Mouse (Mus musculus): Measurements from ENCODE around the gene Nucks1. TPM values are rescaled to one million over a fixed set of nuclear protein-coding genes. Genes with fewer than 3 reads are reported as not detected.

Gene Nucks1
- total and polyA plus RNA-seq, 2 experiments from 2014 or later, result 56.4 to 159 TPM

DNA sequence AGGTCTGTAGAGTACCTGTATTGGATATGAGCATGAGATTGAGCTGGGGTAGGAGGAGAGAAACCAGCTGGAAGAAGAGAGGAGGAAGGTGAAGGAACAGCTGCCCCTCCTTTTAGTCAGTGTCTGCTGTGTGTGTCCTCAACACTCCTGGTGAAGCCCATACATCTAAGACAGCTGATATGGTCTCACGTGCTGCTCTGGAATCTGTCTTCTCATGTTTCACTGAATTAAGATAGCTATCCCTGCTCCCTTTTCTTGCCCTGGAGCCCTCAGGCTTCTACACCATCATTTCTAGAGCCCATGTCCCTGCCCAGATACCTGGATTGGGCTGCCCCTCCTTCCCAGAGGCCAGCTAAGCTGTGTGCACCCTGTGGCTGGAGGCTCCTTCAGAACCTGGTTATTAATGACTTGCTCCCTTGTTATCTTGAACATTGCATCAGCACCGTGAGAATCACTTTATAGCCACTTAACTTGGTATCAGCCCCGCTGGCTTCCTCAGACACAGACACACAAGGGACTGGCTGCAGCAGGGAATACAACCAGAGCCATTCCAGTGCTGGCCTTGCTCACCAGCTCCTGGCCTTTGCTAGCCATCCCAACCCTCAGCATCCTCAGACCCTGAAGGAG lies 44.9 kb downstream of the Nucks1 start:
- Histone ChIP-seq H3K4me2 (ENCODE audit: low read depth) (no peak overlapping the region), H3K4me3 (ENCODE audit: low read depth, low read length) (no peak overlapping the region), H3K36me3 (ENCODE audit: insufficient read depth) (no peaks in the 10 kb centered on the region), H3K9ac (no peak overlapping the region), H3K4me1 (ENCODE audit: insufficient read depth) (no peaks in the 10 kb centered on the region), H3K27ac (ENCODE audit: low read depth, low read length) (no peak overlapping the region), H3K9me3 (ENCODE audit: low read length) (no peaks in the 10 kb centered on the region), H3K27me3 (ENCODE audit: insufficient read depth, low read length) (no peaks in the 10 kb centered on the region)
- WGBS, result 68% methylated on average over 3 of the region's 3 CpGs
- no peak for DNase-seq
- no peak for ATAC-seq
- no peak for TF ChIP-seq CTCF (IDR thresholded peaks at IDR 0.05; ENCODE audit: low read depth)

DNA sequence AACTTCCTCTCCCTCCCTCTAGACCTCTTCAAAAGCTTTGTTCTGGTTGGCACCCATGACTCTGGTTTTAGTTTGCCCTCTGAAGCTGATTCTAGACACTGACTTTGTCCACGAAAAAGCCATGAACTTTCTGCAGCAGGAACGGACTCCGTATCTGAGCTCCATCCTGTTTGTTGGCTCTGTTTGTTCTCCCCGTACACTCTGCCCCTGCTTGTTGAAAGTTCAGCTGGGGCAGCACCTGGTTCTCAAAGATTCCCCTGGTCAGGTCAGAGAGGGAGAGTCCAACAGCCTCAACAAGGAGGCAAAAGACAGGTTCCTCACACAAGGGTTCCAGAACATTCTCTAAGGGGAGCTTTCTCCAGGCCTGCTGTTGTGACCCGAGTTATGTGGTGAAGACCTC lies 47.1 kb downstream of the Nucks1 start:
- Histone ChIP-seq H3K27ac (ENCODE audit: low read depth, low read length) (no peak overlapping the region), H3K9me3 (ENCODE audit: low read length) (no peaks in the 10 kb centered on the region), H3K27me3 (ENCODE audit: insufficient read depth, low read length) (no peaks in the 10 kb centered on the region), H3K4me3 (ENCODE audit: low read depth, low read length) (no peak overlapping the region), H3K4me2 (ENCODE audit: low read depth) (no peak overlapping the region), H3K9ac (no peak overlapping the region), H3K36me3 (ENCODE audit: insufficient read depth) (no peaks in the 10 kb centered on the region), H3K4me1 (ENCODE audit: insufficient read depth) (no peaks in the 10 kb centered on the region)
- DNase-seq, result no peak
- 92% methylated on average over 5 of the region's 5 CpGs for WGBS
- TF ChIP-seq CTCF (IDR thresholded peaks at IDR 0.05; ENCODE audit: low read depth), result no peak
- ATAC-seq, result no peak

GRCm38 (mm10) chr1:131961004-131961403 lies 50.7 kb downstream of the Nucks1 start:
- Histone ChIP-seq H3K4me1 (ENCODE audit: insufficient read depth) (peaks cover 6% of the 10 kb centered on the region; the same call in 1 of the 2 replicates), H3K4me3 (ENCODE audit: low read depth, low read length) (no peak overlapping the region), H3K36me3 (ENCODE audit: insufficient read depth) (no peaks in the 10 kb centered on the region), H3K27ac (ENCODE audit: low read depth, low read length) (no peak overlapping the region), H3K9me3 (ENCODE audit: low read length) (no peaks in the 10 kb centered on the region), H3K9ac (no peak overlapping the region), H3K4me2 (ENCODE audit: low read depth) (no peak overlapping the region), H3K27me3 (ENCODE audit: insufficient read depth, low read length) (peaks cover 8% of the 10 kb centered on the region; the same call in 1 of the 2 replicates)
- WGBS, result 62% methylated on average over 2 of the region's 2 CpGs
- no peak for TF ChIP-seq CTCF (IDR thresholded peaks at IDR 0.05; ENCODE audit: low read depth)
- no peak for ATAC-seq
- no peak for DNase-seq

DNA sequence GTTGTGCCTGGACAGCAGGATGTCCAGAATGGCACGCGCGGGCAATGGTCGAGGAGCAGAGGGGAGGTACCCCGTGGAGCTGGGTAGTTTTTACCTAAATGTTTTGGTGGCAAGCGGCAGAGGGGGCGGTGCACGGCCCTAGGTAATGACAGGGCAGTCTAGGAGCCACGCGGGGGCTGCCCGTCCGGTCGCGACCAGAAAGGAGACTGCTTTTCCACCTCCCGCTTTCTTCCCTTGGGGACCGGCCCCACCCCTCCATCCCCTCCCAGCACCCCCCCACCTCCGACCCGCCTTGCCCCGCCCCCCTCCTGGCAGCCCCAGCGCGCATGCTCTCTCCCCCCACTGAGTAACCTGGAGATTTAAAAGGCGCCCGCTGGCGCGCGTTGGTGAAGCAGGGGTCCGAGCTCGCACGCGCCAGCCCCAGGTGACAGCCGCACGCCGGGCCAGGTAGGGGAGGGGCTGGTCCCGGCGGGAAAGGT lies 52.3 kb downstream of the Nucks1 start, which contains the start of gene Slc45a3:
Slc45a3 (plus strand) TSS at position 362 of the 479 bp plus-strand sequence.
- H3K27me3 ChIP-seq (ENCODE audit: insufficient read depth, low read length), result peaks cover 8% of the 10 kb centered on the region; the same call in 1 of the 2 replicates
- DNase-seq (peak; percentile 27), ATAC-seq (peak; percentile 74)
- WGBS, result under 1% methylated on average over 33 of the region's 35 CpGs
- no peak within 1 kb of the TSS for H3K27ac ChIP-seq (ENCODE audit: low read depth, low read length)
- no peak for TF ChIP-seq CTCF (IDR thresholded peaks at IDR 0.05; ENCODE audit: low read depth)
- H3K9ac ChIP-seq, result peak within 1 kb of the TSS; percentile 48
- H3K4me2 ChIP-seq (ENCODE audit: low read depth), result peak within 1 kb of the TSS; percentile 98
- H3K4me3 ChIP-seq (ENCODE audit: low read depth, low read length), result peak within 1 kb of the TSS; percentile 72
- no peaks in the 10 kb centered on the region for H3K36me3 ChIP-seq (ENCODE audit: insufficient read depth)
- H3K9me3 ChIP-seq (ENCODE audit: low read length), result no peaks in the 10 kb centered on the region
- H3K4me1 ChIP-seq (ENCODE audit: insufficient read depth), result peaks cover 6% of the 10 kb centered on the region; the same call in 1 of the 2 replicates

GRCm38 (mm10) chr1:131963085-131963951 lies 53.0 kb downstream of the Nucks1 start:
- Histone ChIP-seq H3K9ac (peak overlapping the region; percentile 48), H3K4me1 (ENCODE audit: insufficient read depth) (peaks cover 6% of the 10 kb centered on the region; the same call in 1 of the 2 replicates), H3K36me3 (ENCODE audit: insufficient read depth) (no peaks in the 10 kb centered on the region), H3K27ac (ENCODE audit: low read depth, low read length) (no peak overlapping the region), H3K4me3 (ENCODE audit: low read depth, low read length) (peak overlapping the region; percentile 72), H3K9me3 (ENCODE audit: low read length) (no peaks in the 10 kb centered on the region), H3K4me2 (ENCODE audit: low read depth) (peak overlapping the region; percentile 98), H3K27me3 (ENCODE audit: insufficient read depth, low read length) (peaks cover 8% of the 10 kb centered on the region; the same call in 1 of the 2 replicates)
- DNase-seq, result peak; percentile 33
- 1% methylated on average over 74 of the region's 76 CpGs for WGBS
- ATAC-seq, result peak; percentile 67
- TF ChIP-seq CTCF (IDR thresholded peaks at IDR 0.05; ENCODE audit: low read depth), result no peak

DNA sequence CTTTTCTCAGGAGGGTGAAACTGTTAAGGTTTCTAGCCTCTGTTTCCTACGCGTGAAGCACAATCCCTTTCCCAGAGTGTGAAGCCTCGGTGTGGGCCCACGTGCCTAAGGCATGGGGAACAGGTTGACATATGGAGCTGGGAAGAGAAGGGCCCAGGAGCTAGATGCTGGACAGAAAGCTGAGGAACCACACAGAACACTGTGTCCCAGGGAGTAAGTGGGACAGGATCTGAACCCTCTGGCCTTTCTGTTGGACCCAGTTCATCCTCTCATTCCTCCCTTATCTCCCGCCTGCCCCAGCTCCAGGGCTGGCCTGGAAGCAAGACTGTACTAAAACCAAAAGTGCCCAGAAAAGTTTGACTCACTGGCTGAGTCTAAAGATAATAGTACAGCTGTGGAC lies 53.8 kb downstream of the Nucks1 start:
- H3K4me1 ChIP-seq (ENCODE audit: insufficient read depth), result peaks cover 6% of the 10 kb centered on the region; the same call in 1 of the 2 replicates
- no peak overlapping the region for H3K9ac ChIP-seq
- no peak for TF ChIP-seq CTCF (IDR thresholded peaks at IDR 0.05; ENCODE audit: low read depth)
- ATAC-seq (no peak), DNase-seq (no peak)
- H3K9me3 ChIP-seq (ENCODE audit: low read length), result no peaks in the 10 kb centered on the region
- no peak overlapping the region for H3K27ac ChIP-seq (ENCODE audit: low read depth, low read length)
- WGBS, result 44% methylated on average over 5 of the region's 5 CpGs
- peak overlapping the region; percentile 98; the same call in 1 of the 2 replicates for H3K4me2 ChIP-seq (ENCODE audit: low read depth)
- H3K4me3 ChIP-seq (ENCODE audit: low read depth, low read length), result 0 out of 2 replicates have a peak overlapping the region, but pooled peaks have one; percentile 72
- H3K27me3 ChIP-seq (ENCODE audit: insufficient read depth, low read length), result peaks cover 8% of the 10 kb centered on the region; the same call in 1 of the 2 replicates
- H3K36me3 ChIP-seq (ENCODE audit: insufficient read depth), result no peaks in the 10 kb centered on the region

Data from forebrain, postnatal 0 days (tissue).